Mouse (Mus musculus): Measurements from ENCODE around the gene Dtx3. TPM values are rescaled to one million over a fixed set of nuclear protein-coding genes. Genes with fewer than 3 reads are reported as not detected.
"Not testable (repeated sequence)": the region's sequence is repeated elsewhere in the genome, so short reads cannot be mapped to it uniquely, and the experiment has no call there.

The Dtx3 gene
- polyA plus RNA-seq, 1 experiment from 2014 or later = 79.4 TPM

- Histone ChIP-seq H3K9ac (ENCODE audit: low read length) (no peak overlapping the region), H3K4me2 (ENCODE audit: low read depth, low read length) (no peak overlapping the region), H3K27ac (ENCODE audit: low read length) (no peak overlapping the region), H3K4me1 (ENCODE audit: control insufficient read depth, insufficient read depth, low read length) (0 out of 2 replicates have a peak, but pooled peaks cover 6% of the 10 kb centered on the region), H3K36me3 (ENCODE audit: control insufficient read depth, insufficient read depth, low read length) (no peaks in the 10 kb centered on the region), H3K9me3 (replicated peaks; ENCODE audit: control insufficient read depth, low read length) (no peaks in the 10 kb centered on the region), H3K27me3 (ENCODE audit: control insufficient read depth, insufficient read depth, low read length) (no peaks in the 10 kb centered on the region), H3K4me3 (replicated peaks; ENCODE audit: low read length) (no peak overlapping the region)
- ATAC-seq (ENCODE audit: insufficient read depth, low FRiP score) = no peak
- 78% methylated on average over 9 of the region's 9 CpGs for WGBS
These were observed 35.4 kb downstream of the Dtx3 start for GRCm38 (mm10) chr10:127160081-127160480.

GRCm38 (mm10) chr10:127158471-127158870 is 37.1 kb downstream of the Dtx3 start:
- H3K9ac ChIP-seq (ENCODE audit: low read length) = no peak overlapping the region
- H3K27ac ChIP-seq (ENCODE audit: low read length) = no peak overlapping the region
- WGBS = 60% methylated on average over 3 of the region's 3 CpGs
- H3K36me3 ChIP-seq (ENCODE audit: control insufficient read depth, insufficient read depth, low read length) = no peaks in the 10 kb centered on the region
- no peak overlapping the region for H3K4me3 ChIP-seq (replicated peaks; ENCODE audit: low read length)
- no peak overlapping the region for H3K4me2 ChIP-seq (ENCODE audit: low read depth, low read length)
- H3K27me3 ChIP-seq (ENCODE audit: control insufficient read depth, insufficient read depth, low read length) = no peaks in the 10 kb centered on the region
- no peaks in the 10 kb centered on the region for H3K4me1 ChIP-seq (ENCODE audit: control insufficient read depth, insufficient read depth, low read length)
- H3K9me3 ChIP-seq (replicated peaks; ENCODE audit: control insufficient read depth, low read length) = no peaks in the 10 kb centered on the region
- ATAC-seq (ENCODE audit: insufficient read depth, low FRiP score) = no peak

- WGBS = 58% methylated on average over 1 of the region's 1 CpGs
- Histone ChIP-seq H3K27ac (ENCODE audit: low read length) (peak overlapping the region; percentile 35), H3K4me1 (ENCODE audit: control insufficient read depth, insufficient read depth, low read length) (no peaks in the 10 kb centered on the region), H3K27me3 (ENCODE audit: control insufficient read depth, insufficient read depth, low read length) (no peaks in the 10 kb centered on the region), H3K4me2 (ENCODE audit: low read depth, low read length) (no peak overlapping the region), H3K9ac (ENCODE audit: low read length) (no peak overlapping the region), H3K36me3 (ENCODE audit: control insufficient read depth, insufficient read depth, low read length) (no peaks in the 10 kb centered on the region), H3K9me3 (replicated peaks; ENCODE audit: control insufficient read depth, low read length) (no peaks in the 10 kb centered on the region), H3K4me3 (replicated peaks; ENCODE audit: low read length) (no peak overlapping the region)
- no peak for ATAC-seq (ENCODE audit: insufficient read depth, low FRiP score)
These were observed 39.0 kb downstream of the Dtx3 start for GRCm38 (mm10) chr10:127156511-127156910.

- 54% methylated on average over 1 of the region's 1 CpGs for WGBS
- no peaks in the 10 kb centered on the region for H3K9me3 ChIP-seq (replicated peaks; ENCODE audit: control insufficient read depth, low read length)
- no peaks in the 10 kb centered on the region for H3K27me3 ChIP-seq (ENCODE audit: control insufficient read depth, insufficient read depth, low read length)
- ATAC-seq (ENCODE audit: insufficient read depth, low FRiP score) = peak; percentile 71; the same call in 1 of the 2 replicates
- no peak overlapping the region for H3K4me3 ChIP-seq (replicated peaks; ENCODE audit: low read length)
- no peak overlapping the region for H3K9ac ChIP-seq (ENCODE audit: low read length)
- no peaks in the 10 kb centered on the region for H3K4me1 ChIP-seq (ENCODE audit: control insufficient read depth, insufficient read depth, low read length)
- no peaks in the 10 kb centered on the region for H3K36me3 ChIP-seq (ENCODE audit: control insufficient read depth, insufficient read depth, low read length)
- H3K4me2 ChIP-seq (ENCODE audit: low read depth, low read length) = no peak overlapping the region
- peak overlapping the region; percentile 75 for H3K27ac ChIP-seq (ENCODE audit: low read length)
These were observed 39.4 kb downstream of the Dtx3 start for GRCm38 (mm10) chr10:127156089-127156488.

- no peaks in the 10 kb centered on the region for H3K27me3 ChIP-seq (ENCODE audit: control insufficient read depth, insufficient read depth, low read length)
- H3K9ac ChIP-seq (ENCODE audit: low read length) = no peak overlapping the region
- no peaks in the 10 kb centered on the region for H3K9me3 ChIP-seq (replicated peaks; ENCODE audit: control insufficient read depth, low read length)
- no peaks in the 10 kb centered on the region for H3K4me1 ChIP-seq (ENCODE audit: control insufficient read depth, insufficient read depth, low read length)
- ATAC-seq (ENCODE audit: insufficient read depth, low FRiP score) = no peak
- 84% methylated on average over 5 of the region's 5 CpGs for WGBS
- no peak overlapping the region for H3K4me3 ChIP-seq (replicated peaks; ENCODE audit: low read length)
- H3K27ac ChIP-seq (ENCODE audit: low read length) = peak overlapping the region; percentile 55; the same call in 1 of the 2 replicates
- no peaks in the 10 kb centered on the region for H3K36me3 ChIP-seq (ENCODE audit: control insufficient read depth, insufficient read depth, low read length)
- H3K4me2 ChIP-seq (ENCODE audit: low read depth, low read length) = no peak overlapping the region
These were observed 40.9 kb downstream of the Dtx3 start for GRCm38 (mm10) chr10:127154652-127155051.

- ATAC-seq (ENCODE audit: insufficient read depth, low FRiP score) = no peak
- Histone ChIP-seq H3K4me3 (replicated peaks; ENCODE audit: low read length) (no peak overlapping the region), H3K36me3 (ENCODE audit: control insufficient read depth, insufficient read depth, low read length) (no peaks in the 10 kb centered on the region), H3K4me2 (ENCODE audit: low read depth, low read length) (no peak overlapping the region), H3K9ac (ENCODE audit: low read length) (no peak overlapping the region), H3K27me3 (ENCODE audit: control insufficient read depth, insufficient read depth, low read length) (no peaks in the 10 kb centered on the region), H3K4me1 (ENCODE audit: control insufficient read depth, insufficient read depth, low read length) (no peaks in the 10 kb centered on the region), H3K27ac (ENCODE audit: low read length) (no peak overlapping the region), H3K9me3 (replicated peaks; ENCODE audit: control insufficient read depth, low read length) (no peaks in the 10 kb centered on the region)
- WGBS = 78% methylated on average over 2 of the region's 2 CpGs
These were observed 41.3 kb downstream of the Dtx3 start for GRCm38 (mm10) chr10:127154241-127154640.

GRCm38 (mm10) chr10:127153323-127153722 is 42.2 kb downstream of the Dtx3 start:
- ATAC-seq (ENCODE audit: insufficient read depth, low FRiP score) = no peak
- H3K9me3 ChIP-seq (replicated peaks; ENCODE audit: control insufficient read depth, low read length) = no peaks in the 10 kb centered on the region
- H3K36me3 ChIP-seq (ENCODE audit: control insufficient read depth, insufficient read depth, low read length) = no peaks in the 10 kb centered on the region
- H3K4me3 ChIP-seq (replicated peaks; ENCODE audit: low read length) = no peak overlapping the region
- H3K4me1 ChIP-seq (ENCODE audit: control insufficient read depth, insufficient read depth, low read length) = no peaks in the 10 kb centered on the region
- WGBS = 92% methylated on average over 7 of the region's 7 CpGs
- no peaks in the 10 kb centered on the region for H3K27me3 ChIP-seq (ENCODE audit: control insufficient read depth, insufficient read depth, low read length)
- H3K4me2 ChIP-seq (ENCODE audit: low read depth, low read length) = no peak overlapping the region
- H3K9ac ChIP-seq (ENCODE audit: low read length) = no peak overlapping the region
- no peak overlapping the region for H3K27ac ChIP-seq (ENCODE audit: low read length)

GRCm38 (mm10) chr10:127152556-127152955 is 43.0 kb downstream of the Dtx3 start:
- H3K27ac ChIP-seq (ENCODE audit: low read length); H3K4me2 ChIP-seq (ENCODE audit: low read depth, low read length); H3K27me3 ChIP-seq (ENCODE audit: control insufficient read depth, insufficient read depth, low read length); ATAC-seq (ENCODE audit: insufficient read depth, low FRiP score); H3K9me3 ChIP-seq (replicated peaks; ENCODE audit: control insufficient read depth, low read length); H3K9ac ChIP-seq (ENCODE audit: low read length); H3K4me3 ChIP-seq (replicated peaks; ENCODE audit: low read length); H3K4me1 ChIP-seq (ENCODE audit: control insufficient read depth, insufficient read depth, low read length); H3K36me3 ChIP-seq (ENCODE audit: control insufficient read depth, insufficient read depth, low read length): not testable (repeated sequence)
- WGBS = 81% methylated on average over 10 of the region's 10 CpGs

GRCm38 (mm10) chr10:127151233-127151632 is 44.3 kb downstream of the Dtx3 start:
- not testable (repeated sequence) for H3K4me2 ChIP-seq (ENCODE audit: low read depth, low read length); ATAC-seq (ENCODE audit: insufficient read depth, low FRiP score); H3K27ac ChIP-seq (ENCODE audit: low read length); H3K9me3 ChIP-seq (replicated peaks; ENCODE audit: control insufficient read depth, low read length); H3K27me3 ChIP-seq (ENCODE audit: control insufficient read depth, insufficient read depth, low read length); H3K9ac ChIP-seq (ENCODE audit: low read length); H3K4me3 ChIP-seq (replicated peaks; ENCODE audit: low read length); H3K4me1 ChIP-seq (ENCODE audit: control insufficient read depth, insufficient read depth, low read length); H3K36me3 ChIP-seq (ENCODE audit: control insufficient read depth, insufficient read depth, low read length)
- 81% methylated on average over 3 of the region's 3 CpGs for WGBS

GRCm38 (mm10) chr10:127150471-127150872 is 45.1 kb downstream of the Dtx3 start:
- H3K4me1 ChIP-seq (ENCODE audit: control insufficient read depth, insufficient read depth, low read length) = no peaks in the 10 kb centered on the region
- H3K4me3 ChIP-seq (replicated peaks; ENCODE audit: low read length) = no peak overlapping the region
- no peak overlapping the region for H3K4me2 ChIP-seq (ENCODE audit: low read depth, low read length)
- ATAC-seq (ENCODE audit: insufficient read depth, low FRiP score) = no peak
- H3K27me3 ChIP-seq (ENCODE audit: control insufficient read depth, insufficient read depth, low read length) = no peaks in the 10 kb centered on the region
- no peak overlapping the region for H3K9ac ChIP-seq (ENCODE audit: low read length)
- no peaks in the 10 kb centered on the region for H3K36me3 ChIP-seq (ENCODE audit: control insufficient read depth, insufficient read depth, low read length)
- no peak overlapping the region for H3K27ac ChIP-seq (ENCODE audit: low read length)
- H3K9me3 ChIP-seq (replicated peaks; ENCODE audit: control insufficient read depth, low read length) = no peaks in the 10 kb centered on the region
- 68% methylated on average over 4 of the region's 4 CpGs for WGBS

Data from stomach, embryonic 16.5 days (tissue).